Mouse (Mus musculus): ENCODE measurements around the gene Pcif1. TPM values are rescaled to one million over a fixed set of nuclear protein-coding genes. Genes with fewer than 3 reads are reported as not detected.

Pcif1 gene
- polyA plus RNA-seq, 1 experiment = 43.2 TPM

DNA sequence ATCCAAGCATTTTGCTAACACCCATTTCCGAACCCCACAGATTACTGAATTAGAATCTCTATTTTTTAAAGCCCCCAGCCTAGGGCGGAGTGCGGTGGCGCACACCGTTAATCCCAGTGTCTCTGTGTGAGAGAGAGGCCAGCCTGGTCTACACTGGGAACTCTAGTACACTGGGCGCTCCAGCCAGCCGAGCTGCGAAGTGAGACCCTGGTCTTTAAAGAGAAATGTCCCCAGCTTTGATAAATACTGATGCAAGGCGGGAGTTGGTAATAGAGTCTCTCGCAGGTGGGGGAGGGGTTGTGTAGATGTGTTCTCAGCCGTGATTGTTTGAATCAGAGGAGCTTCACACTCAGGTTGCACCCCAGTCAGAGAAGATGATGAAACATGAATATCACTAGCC lies 60.0 kb downstream of the Pcif1 start:
- Histone ChIP-seq H3K4me3 (no peak overlapping the region), H3K27me3 (ENCODE audit: control insufficient read depth, insufficient read depth, insufficient read length) (no peaks in the 10 kb centered on the region), H3K4me2 (ENCODE audit: low read depth) (no peak overlapping the region), H3ac (ENCODE audit: control insufficient read depth, insufficient read length) (no peak overlapping the region), H3K79me2 (ENCODE audit: control insufficient read depth, insufficient read depth) (no peaks in the 10 kb centered on the region), H3K36me3 (ENCODE audit: control insufficient read depth, insufficient read depth) (no peaks in the 10 kb centered on the region)
- TF ChIP-seq CEBPB (IDR thresholded peaks at IDR 0.05; ENCODE audit: insufficient read depth, poor library complexity, severe bottlenecking) = no peak

DNA sequence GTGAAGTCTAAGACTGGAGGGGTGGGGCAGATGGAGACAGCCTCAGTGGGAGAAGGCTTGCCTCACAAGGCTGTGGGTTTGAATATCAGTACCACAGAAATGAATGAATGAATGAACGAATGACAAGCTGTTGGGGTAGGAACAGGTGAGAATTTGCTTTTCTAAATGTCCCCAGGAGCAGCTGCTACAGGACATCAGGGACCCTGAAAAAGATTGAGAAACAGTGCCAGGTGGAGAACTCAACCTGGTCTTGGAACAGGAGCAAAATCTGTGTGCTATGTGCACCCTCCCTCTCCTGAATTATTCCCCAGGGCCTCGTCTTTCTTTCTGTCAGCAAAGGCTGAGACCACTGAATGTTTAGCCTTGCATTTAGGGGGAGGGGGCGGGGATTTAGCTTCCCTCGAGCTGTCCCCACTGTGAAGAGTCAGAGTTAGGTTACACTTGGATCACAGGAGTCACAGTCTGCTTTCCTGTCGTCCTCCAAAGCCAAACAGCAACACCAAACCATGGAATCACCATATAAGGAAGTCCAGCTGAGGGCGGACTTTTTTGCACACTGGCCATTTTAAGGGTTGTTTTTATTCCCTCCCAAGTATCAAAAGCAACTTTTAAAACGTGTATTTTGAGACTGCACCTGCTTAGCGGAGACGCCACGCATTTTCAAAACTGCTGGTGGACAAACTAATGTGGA lies 61.2 kb downstream of the Pcif1 start, which contains the start of gene Mmp9:
TSS of gene Mmp9 (plus strand) at position 641 of the 691 bp plus-strand sequence.
- TF ChIP-seq POLR2AphosphoS2 (IDR thresholded peaks at IDR 0.05; ENCODE audit: insufficient read length, low read depth) (no peak), SRF (IDR thresholded peaks at IDR 0.05; ENCODE audit: control insufficient read depth, insufficient read length, low read depth) (peak; percentile 86), MYOD1 (IDR thresholded peaks at IDR 0.05; ENCODE audit: control insufficient read depth in 1 of 3, insufficient read length in 2 of 3, low read depth in 2 of 3) (peak in 2 of 3 experiments; percentile 43 to 61)
- H3K27me3 ChIP-seq (ENCODE audit: control insufficient read depth, insufficient read depth, insufficient read length) = peaks cover 4% of the 10 kb centered on the region
- H3ac ChIP-seq (ENCODE audit: control insufficient read depth, insufficient read length) = no peak within 1 kb of the TSS
- no peak within 1 kb of the TSS for H3K4me2 ChIP-seq (ENCODE audit: low read depth)
- no peak within 1 kb of the TSS for H3K4me3 ChIP-seq
- H3K79me2 ChIP-seq (ENCODE audit: control insufficient read depth, insufficient read depth) = no peaks in the 10 kb centered on the region
- H3K36me3 ChIP-seq (ENCODE audit: control insufficient read depth, insufficient read depth) = no peaks in the 10 kb centered on the region

DNA sequence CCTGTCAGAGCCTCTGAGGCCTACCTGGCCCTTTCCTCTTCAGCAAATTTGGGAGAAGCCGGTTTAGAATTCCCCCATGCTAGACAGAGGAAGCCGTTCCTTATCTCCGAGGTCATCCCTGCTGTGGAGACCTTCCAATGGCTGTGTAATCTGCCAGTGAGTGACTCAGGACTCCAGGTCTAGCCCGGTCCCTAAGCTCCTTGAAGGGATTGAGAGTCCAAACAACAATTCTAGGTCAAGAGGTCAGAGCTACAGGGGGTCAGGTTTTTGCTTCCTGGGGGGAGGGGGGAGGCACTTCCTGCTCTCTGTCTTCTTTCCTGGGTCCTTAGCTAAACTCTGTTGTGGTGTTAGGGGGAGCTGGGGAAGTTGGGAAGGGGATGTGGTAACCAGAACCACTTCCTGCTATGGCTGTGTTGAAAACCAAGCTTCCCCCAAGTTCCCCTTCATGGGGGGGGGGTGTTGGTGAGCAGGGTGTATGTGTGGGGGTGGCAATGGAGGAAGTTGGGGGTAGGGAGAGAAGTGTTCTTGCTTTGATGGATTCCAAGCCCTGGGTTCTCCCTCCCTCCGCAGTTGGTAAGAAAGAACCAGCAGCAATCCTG lies 63.7 kb downstream of the Pcif1 start:
- Histone ChIP-seq H3ac (ENCODE audit: control insufficient read depth, insufficient read length) (no peak overlapping the region), H3K36me3 (ENCODE audit: control insufficient read depth, insufficient read depth) (no peaks in the 10 kb centered on the region), H3K4me2 (ENCODE audit: low read depth) (no peak overlapping the region), H3K79me2 (ENCODE audit: control insufficient read depth, insufficient read depth) (no peaks in the 10 kb centered on the region), H3K4me3 (no peak overlapping the region), H3K27me3 (ENCODE audit: control insufficient read depth, insufficient read depth, insufficient read length) (peaks cover 5% of the 10 kb centered on the region)
- no peak for TF ChIP-seq REST (IDR thresholded peaks at IDR 0.05; ENCODE audit: insufficient read depth, insufficient read length)
- no peak for TF ChIP-seq SRF (IDR thresholded peaks at IDR 0.05; ENCODE audit: control insufficient read depth, insufficient read length, low read depth)
- TF ChIP-seq MAX (IDR thresholded peaks at IDR 0.05; ENCODE audit: low read depth) = no peak
- TF ChIP-seq POLR2A (IDR thresholded peaks at IDR 0.05; ENCODE audit: insufficient read length, low read depth) = no peak
- TF ChIP-seq USF1 (IDR thresholded peaks at IDR 0.05; ENCODE audit: low read depth) = no peak

Other genes with a start within 250 kb of the Pcif1 start
- not detected for gene Wfdc16, start 240.5 kb upstream of the Pcif1 start, polyA plus RNA-seq (2012; fragmentation: generic; extraction: Trizol)
- gene Wfdc10, start 223.3 kb upstream of the Pcif1 start, polyA plus RNA-seq (2012; fragmentation: generic; extraction: Trizol) = not detected
- gene Wfdc9, start 222.7 kb upstream of the Pcif1 start, polyA plus RNA-seq (2012; fragmentation: generic; extraction: Trizol) = not detected
- gene Wfdc11, start 205.2 kb upstream of the Pcif1 start, polyA plus RNA-seq (2012; fragmentation: generic; extraction: Trizol) = not detected
- 0.04 TPM for gene Wfdc13, start 194.2 kb upstream of the Pcif1 start, polyA plus RNA-seq (2012; fragmentation: generic; extraction: Trizol)
- gene Spint4, start 180.8 kb upstream of the Pcif1 start, polyA plus RNA-seq (2012; fragmentation: generic; extraction: Trizol) = not detected
- gene Spint5, start 164.0 kb upstream of the Pcif1 start, polyA plus RNA-seq (2012; fragmentation: generic; extraction: Trizol) = not detected
- 0.41 TPM for gene Wfdc3, start 133.4 kb upstream of the Pcif1 start, polyA plus RNA-seq (2012; fragmentation: generic; extraction: Trizol)
- 63.0 TPM for gene Dnttip1, start 133.3 kb upstream of the Pcif1 start, polyA plus RNA-seq (2012; fragmentation: generic; extraction: Trizol)
- 103 TPM for gene Ube2c, start 109.4 kb upstream of the Pcif1 start, polyA plus RNA-seq (2012; fragmentation: generic; extraction: Trizol)
- 3,985 TPM for gene Tnnc2, start 99.3 kb upstream of the Pcif1 start, polyA plus RNA-seq (2012; fragmentation: generic; extraction: Trizol)
- gene Snx21, start 93.5 kb upstream of the Pcif1 start, polyA plus RNA-seq (2012; fragmentation: generic; extraction: Trizol) = 29.5 TPM
- 24.5 TPM for gene Acot8, start 74.4 kb upstream of the Pcif1 start, polyA plus RNA-seq (2012; fragmentation: generic; extraction: Trizol)
- gene Zswim3, start 74.2 kb upstream of the Pcif1 start, polyA plus RNA-seq (2012; fragmentation: generic; extraction: Trizol) = 3.3 TPM
- gene Zswim1, start 56.6 kb upstream of the Pcif1 start, polyA plus RNA-seq (2012; fragmentation: generic; extraction: Trizol) = 13.3 TPM
- gene Spata25, start 50.8 kb upstream of the Pcif1 start, polyA plus RNA-seq (2012; fragmentation: generic; extraction: Trizol) = 0.40 TPM
- gene Ctsa, start 46.4 kb upstream of the Pcif1 start, polyA plus RNA-seq (2012; fragmentation: generic; extraction: Trizol) = 202 TPM
- 23.5 TPM for gene Neurl2, start 45.8 kb upstream of the Pcif1 start, polyA plus RNA-seq (2012; fragmentation: generic; extraction: Trizol)
- gene Pltp, start 21.6 kb upstream of the Pcif1 start, polyA plus RNA-seq (2012; fragmentation: generic; extraction: Trizol) = 117 TPM
- 11.1 TPM for gene Zfp335, start 32.5 kb downstream of the Pcif1 start, polyA plus RNA-seq (2012; fragmentation: generic; extraction: Trizol)
- gene Mmp9, start 61.5 kb downstream of the Pcif1 start, polyA plus RNA-seq (2012; fragmentation: generic; extraction: Trizol) = 1.7 TPM
- gene Slc12a5, start 81.5 kb downstream of the Pcif1 start, polyA plus RNA-seq (2012; fragmentation: generic; extraction: Trizol) = 0.52 TPM
- gene Ncoa5, start 155.6 kb downstream of the Pcif1 start, polyA plus RNA-seq (2012; fragmentation: generic; extraction: Trizol) = 24.0 TPM
- 1.1 TPM for gene Cd40, start 176.3 kb downstream of the Pcif1 start, polyA plus RNA-seq (2012; fragmentation: generic; extraction: Trizol)
- gene 1700025C18Rik, start 211.4 kb downstream of the Pcif1 start, polyA plus RNA-seq (2012; fragmentation: generic; extraction: Trizol) = not detected